Mouse (Mus musculus) brain, adult 10 weeks (tissue): ENCODE data around the gene Myo15. TPM values are rescaled to one million over a fixed set of nuclear protein-coding genes. Genes with fewer than 3 reads are reported as not detected.

Experiments used
- polyA plus RNA-seq: library from polyadenylated mRNA; stranded (reverse); fragments of 350-450 nt; fragmentation: Illumina TruSeq; extraction: RNeasy Lipid Tissue Mini Kit (QIAGEN cat#74804); gene quantifications from one replicate; pipeline ENCODE4 v1.2.3, GENCODE M21; 2015; ENCODE audit warnings: low read depth, low replicate concordance

Myo15 gene
- polyA plus RNA-seq: 0.10 TPM

DNA sequence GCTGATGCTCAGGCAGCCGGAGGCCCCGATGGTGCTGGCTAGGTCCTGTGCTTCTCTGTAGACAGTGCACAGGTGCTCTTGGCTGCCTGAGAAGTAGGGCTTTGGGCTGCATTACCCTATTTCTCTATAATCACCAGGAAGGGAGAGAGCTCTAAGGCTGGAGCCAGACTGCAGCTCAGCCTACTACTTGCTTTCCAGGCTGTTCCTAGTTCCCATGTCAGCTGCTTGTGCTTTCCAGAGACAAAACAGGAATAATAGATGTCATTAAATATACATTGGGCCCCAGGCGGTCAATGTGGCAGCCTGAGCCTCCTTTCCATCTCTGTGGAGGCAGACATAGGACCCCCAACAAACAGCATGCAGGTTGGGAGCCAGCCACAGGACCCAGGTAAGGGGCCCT lies at the start of gene Myo15:
Gene Myo15, plus strand, starts transcription at position 301 of the 400 bp plus-strand sequence.

DNA sequence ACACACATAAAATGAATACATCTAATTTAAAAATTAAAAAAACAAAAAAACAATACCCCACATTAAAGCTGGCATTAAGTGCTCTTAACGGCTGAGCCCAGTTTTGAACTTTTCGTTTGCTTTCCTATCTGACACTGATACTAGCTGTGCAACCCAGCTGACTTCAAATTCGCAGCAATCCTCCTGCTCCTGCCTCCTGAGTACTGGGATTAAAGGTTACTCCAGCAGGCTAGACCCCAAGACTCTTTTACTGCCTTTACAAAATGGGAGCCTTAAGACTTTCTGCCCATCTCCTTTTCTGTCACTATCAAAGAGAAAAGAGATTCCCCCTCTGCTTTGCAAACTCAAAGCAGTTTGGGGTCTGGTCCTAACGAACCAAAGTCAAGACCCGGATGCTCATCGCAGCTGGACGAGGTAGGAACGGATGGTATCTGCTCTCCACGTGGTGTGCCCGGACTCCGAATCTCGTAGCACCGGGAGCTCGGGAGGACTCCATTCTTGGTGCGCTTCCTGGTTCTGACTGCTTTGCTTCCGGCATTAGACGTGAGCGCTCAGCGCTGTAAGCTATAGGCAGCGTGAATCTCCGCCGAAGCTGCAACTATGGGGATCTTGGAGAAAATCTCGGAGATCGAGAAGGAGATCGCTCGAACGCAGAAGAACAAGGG lies 14.9 kb upstream of the Myo15 start, which contains the start of gene Drg2:
Gene Drg2, plus strand, starts transcription at position 512 of the 665 bp plus-strand sequence.

DNA sequence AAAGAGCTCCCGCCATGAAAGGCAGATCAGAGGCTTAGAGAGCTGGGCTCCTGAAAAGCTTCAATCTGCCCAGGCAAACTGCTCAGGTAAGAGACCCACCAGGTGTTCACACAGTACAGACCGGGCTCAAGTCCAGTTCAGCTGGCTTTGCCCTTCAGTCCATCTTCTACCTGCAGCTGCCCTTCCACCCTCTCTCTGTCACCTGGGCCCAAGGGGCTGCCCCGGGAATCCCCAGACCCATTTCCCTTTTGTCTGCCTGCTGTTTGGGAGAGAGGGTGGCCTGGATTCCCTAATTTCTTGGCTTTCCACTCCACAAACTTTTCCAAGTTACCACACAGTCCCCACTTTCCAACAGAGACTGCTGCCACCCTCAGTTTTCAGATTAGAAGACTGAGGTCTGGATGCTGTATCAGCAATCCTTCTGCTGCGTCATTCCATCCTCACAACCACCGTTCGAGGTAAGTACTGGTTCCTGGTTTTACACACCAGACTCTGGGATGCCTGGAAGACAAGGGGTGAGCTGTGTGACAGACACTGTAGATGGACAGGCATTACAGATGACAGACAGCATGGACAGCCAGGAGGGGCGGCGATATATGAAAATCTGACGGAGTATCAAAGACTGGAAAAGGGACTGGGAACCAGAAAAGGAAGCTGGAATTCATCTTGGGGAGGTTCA lies 67.2 kb downstream of the Myo15 start, which contains the start of gene Alkbh5:
Gene Alkbh5, plus strand, starts transcription at position 202 of the 679 bp plus-strand sequence.

Other genes starting within 250 kb of the Myo15 start
- 42.6 TPM for gene Srebf1, start 246.8 kb upstream of the Myo15 start, polyA plus RNA-seq
- 167 TPM for gene Tom1l2, start 116.4 kb upstream of the Myo15 start, polyA plus RNA-seq
- gene Drc3, start 116.0 kb upstream of the Myo15 start, polyA plus RNA-seq: 17.7 TPM
- 45.1 TPM for gene Gid4, start 52.2 kb upstream of the Myo15 start, polyA plus RNA-seq
- 29.0 TPM for gene Atpaf2, start 50.9 kb upstream of the Myo15 start, polyA plus RNA-seq
- gene Drg2, start 14.7 kb upstream of the Myo15 start, polyA plus RNA-seq: 66.5 TPM
- 25.1 TPM for gene Alkbh5, start 67.0 kb downstream of the Myo15 start, polyA plus RNA-seq
- gene Llgl1, start 230.4 kb downstream of the Myo15 start, polyA plus RNA-seq: 29.4 TPM